Mouse (Mus musculus): ENCODE results near the gene Abcg4.
"Not testable (repeated sequence)": the region's sequence is repeated elsewhere in the genome, so short reads cannot be mapped to it uniquely, and the experiment has no call there.

The Abcg4 gene

DNA sequence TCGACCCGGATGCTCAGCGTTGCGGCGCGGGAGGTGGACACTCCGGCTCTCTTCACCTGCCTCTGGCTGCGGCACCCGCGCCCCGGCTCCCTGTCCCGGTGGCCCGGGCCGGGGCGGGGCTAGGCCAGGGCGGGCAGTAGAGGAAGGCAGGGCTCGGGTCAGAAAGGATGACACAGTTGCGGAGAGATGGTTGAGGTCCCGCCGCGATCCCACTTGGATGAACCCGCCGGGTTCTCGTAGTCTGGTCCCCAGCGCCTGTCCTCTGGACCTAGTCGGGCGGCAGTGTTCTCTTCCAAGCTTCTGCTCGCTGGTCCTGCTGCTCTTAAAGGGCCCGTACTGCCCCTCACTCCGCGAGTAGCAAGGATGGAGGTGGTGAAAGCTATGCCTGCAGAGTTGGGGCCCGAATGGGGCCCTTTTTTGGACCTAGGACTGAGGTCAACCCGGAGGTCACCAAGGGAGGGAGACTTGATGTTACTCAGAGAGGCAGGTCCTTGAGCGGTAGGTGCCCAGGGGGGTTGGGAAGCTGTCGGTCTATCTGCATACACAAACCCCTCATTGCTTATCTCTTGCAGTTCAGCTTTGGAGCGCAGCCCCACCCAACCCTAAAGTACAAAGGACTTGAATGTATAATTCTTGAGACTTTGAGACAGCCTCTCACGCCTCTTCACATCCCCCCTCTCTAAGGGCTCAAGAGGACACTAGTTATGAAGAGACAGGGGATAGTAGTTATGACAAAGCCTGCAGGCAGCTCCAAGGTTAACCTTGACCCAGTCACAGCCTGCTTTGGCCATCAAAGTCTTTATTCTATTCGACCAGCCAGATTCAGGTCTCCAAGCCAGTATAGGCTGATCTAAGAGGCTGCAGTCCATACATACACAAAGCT is at the start of gene Abcg4:
Gene Abcg4, minus strand, starts transcription at position 540 of the 883 bp plus-strand sequence.
- Histone ChIP-seq H3K9me3 (ENCODE audit: low read length) (no peaks in the 10 kb centered on the region), H3K4me3 (replicated peaks; ENCODE audit: low read length) (peak within 1 kb of the TSS; percentile 78), H3K4me1 (replicated peaks; ENCODE audit: low read depth, low read length) (peaks cover 27% of the 10 kb centered on the region), H3K36me3 (ENCODE audit: insufficient read depth, low read length) (peaks cover 27% of the 10 kb centered on the region), H3K27me3 (ENCODE audit: insufficient read depth, low read length) (peaks cover 49% of the 10 kb centered on the region)
- TF ChIP-seq NANOG (IDR thresholded peaks at IDR 0.05; ENCODE audit: borderline replicate concordance, low read length) = no peak
- no peak for TF ChIP-seq POU5F1 (IDR thresholded peaks at IDR 0.05; ENCODE audit: borderline replicate concordance, low read length)
- no peak for TF ChIP-seq CTCF (conservative IDR thresholded peaks at IDR 0.05; ENCODE audit: low read length)

DNA sequence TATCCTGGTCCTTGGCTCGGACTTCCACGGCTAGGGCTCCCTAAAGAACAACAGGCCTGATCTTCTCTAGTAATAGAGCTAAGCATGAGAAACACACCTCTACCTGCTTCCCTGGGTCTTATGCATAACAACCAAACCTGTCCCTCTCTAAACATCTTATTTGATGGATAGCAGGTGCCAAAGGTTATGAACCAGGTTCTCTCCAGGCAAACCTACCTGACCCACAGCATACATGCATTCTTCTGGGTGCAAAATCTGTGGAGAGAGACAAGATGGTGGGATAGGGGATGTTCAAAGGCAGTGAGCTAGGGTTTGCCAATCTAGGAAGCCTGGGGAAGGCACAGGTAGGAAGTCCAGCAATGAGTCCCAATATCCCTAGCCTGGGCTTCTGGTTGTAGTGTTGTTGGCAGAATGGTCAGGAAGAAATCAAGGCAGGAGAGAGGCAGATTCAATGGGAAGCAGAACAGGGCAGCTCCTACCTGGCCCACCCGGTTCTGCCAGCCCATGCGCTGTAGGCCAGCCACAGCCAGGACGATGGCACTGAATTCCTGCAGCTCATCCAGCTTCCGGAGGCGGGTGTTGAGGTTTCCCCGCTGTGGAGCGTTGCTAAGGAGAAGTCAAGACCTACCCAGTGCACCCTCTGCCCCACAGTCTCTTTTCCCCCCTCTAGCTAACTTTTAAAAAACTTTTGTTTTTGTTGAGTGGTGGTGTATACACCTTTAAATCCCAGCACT is 49.2 kb upstream of the Abcg4 start:
- Histone ChIP-seq H3K9me3 (ENCODE audit: low read length) (no peaks in the 10 kb centered on the region), H3K4me3 (replicated peaks; ENCODE audit: low read length) (peak overlapping the region; percentile 98), H3K4me1 (replicated peaks; ENCODE audit: low read depth, low read length) (peaks cover 55% of the 10 kb centered on the region), H3K27me3 (ENCODE audit: insufficient read depth, low read length) (no peaks in the 10 kb centered on the region), H3K36me3 (ENCODE audit: insufficient read depth, low read length) (peaks cover 69% of the 10 kb centered on the region)
- no peak for TF ChIP-seq NANOG (IDR thresholded peaks at IDR 0.05; ENCODE audit: borderline replicate concordance, low read length)
- no peak for TF ChIP-seq POU5F1 (IDR thresholded peaks at IDR 0.05; ENCODE audit: borderline replicate concordance, low read length)
- no peak for TF ChIP-seq CTCF (conservative IDR thresholded peaks at IDR 0.05; ENCODE audit: low read length)

DNA sequence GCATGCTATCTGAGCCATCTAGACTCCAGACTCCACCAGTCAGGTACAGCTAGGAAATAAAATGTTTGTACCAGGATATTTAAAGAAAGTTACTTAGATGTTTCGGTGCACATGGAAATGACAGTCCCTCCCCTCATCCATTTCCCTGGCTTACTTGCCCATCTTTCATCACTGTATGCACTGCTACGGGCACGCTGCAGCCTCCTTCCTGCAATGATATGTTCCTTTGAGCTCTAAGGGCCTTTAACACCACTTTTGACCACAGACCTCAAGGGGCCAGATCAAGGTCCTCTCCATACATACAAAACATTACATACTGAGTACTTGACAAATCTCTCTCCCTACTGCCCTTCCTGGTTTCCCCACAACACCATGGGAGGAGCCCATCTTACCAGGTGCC is 48.5 kb upstream of the Abcg4 start:
- Histone ChIP-seq H3K4me3 (replicated peaks; ENCODE audit: low read length) (peak overlapping the region; percentile 98), H3K27me3 (ENCODE audit: insufficient read depth, low read length) (no peaks in the 10 kb centered on the region), H3K36me3 (ENCODE audit: insufficient read depth, low read length) (peaks cover 66% of the 10 kb centered on the region), H3K9me3 (ENCODE audit: low read length) (no peaks in the 10 kb centered on the region), H3K4me1 (replicated peaks; ENCODE audit: low read depth, low read length) (peaks cover 54% of the 10 kb centered on the region)
- TF ChIP-seq CTCF (conservative IDR thresholded peaks at IDR 0.05; ENCODE audit: low read length) = no peak
- no peak for TF ChIP-seq POU5F1 (IDR thresholded peaks at IDR 0.05; ENCODE audit: borderline replicate concordance, low read length)
- TF ChIP-seq NANOG (IDR thresholded peaks at IDR 0.05; ENCODE audit: borderline replicate concordance, low read length) = no peak

DNA sequence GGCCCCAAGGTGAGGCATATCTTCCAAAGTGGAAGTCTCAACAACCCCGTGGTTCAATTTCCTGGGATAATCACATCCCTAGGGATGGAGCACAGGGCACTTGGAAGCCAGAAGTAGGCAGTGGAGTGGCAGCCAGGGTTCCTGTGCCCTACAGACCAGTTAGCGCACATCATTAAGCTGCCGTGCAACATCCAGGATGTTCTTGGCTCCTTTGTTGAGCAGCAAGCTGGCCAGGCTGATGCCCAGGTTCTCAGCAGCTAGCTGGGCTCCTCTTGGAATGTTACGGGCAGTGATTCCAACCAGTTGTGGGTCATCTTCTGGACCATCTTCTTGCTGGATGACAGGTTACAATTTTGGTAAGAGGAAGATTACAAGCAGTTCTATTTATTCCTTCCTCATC is 48.1 kb upstream of the Abcg4 start:
- Histone ChIP-seq H3K4me1 (replicated peaks; ENCODE audit: low read depth, low read length) (peaks cover 54% of the 10 kb centered on the region), H3K4me3 (replicated peaks; ENCODE audit: low read length) (peak overlapping the region; percentile 98), H3K36me3 (ENCODE audit: insufficient read depth, low read length) (peaks cover 66% of the 10 kb centered on the region)
- not testable (repeated sequence) for H3K9me3 ChIP-seq (ENCODE audit: low read length); H3K27me3 ChIP-seq (ENCODE audit: insufficient read depth, low read length)

DNA sequence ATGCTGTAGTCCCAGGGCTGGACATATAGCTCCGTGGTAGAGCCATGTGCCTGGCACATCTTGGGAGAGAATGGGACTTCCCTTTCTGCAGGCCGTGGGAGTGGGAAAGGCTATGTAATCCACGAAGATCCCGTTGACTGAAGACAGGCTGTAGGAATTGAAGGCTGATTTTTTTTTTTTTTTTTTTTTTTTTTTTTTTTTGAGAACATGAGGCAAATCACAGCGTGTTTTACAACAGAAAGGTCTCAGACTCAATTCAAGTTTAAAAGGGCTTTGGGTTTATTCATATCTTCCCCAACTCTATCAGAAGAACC is 47.6 kb upstream of the Abcg4 start:
- TF ChIP-seq POU5F1 (IDR thresholded peaks at IDR 0.05; ENCODE audit: borderline replicate concordance, low read length) = no peak

DNA sequence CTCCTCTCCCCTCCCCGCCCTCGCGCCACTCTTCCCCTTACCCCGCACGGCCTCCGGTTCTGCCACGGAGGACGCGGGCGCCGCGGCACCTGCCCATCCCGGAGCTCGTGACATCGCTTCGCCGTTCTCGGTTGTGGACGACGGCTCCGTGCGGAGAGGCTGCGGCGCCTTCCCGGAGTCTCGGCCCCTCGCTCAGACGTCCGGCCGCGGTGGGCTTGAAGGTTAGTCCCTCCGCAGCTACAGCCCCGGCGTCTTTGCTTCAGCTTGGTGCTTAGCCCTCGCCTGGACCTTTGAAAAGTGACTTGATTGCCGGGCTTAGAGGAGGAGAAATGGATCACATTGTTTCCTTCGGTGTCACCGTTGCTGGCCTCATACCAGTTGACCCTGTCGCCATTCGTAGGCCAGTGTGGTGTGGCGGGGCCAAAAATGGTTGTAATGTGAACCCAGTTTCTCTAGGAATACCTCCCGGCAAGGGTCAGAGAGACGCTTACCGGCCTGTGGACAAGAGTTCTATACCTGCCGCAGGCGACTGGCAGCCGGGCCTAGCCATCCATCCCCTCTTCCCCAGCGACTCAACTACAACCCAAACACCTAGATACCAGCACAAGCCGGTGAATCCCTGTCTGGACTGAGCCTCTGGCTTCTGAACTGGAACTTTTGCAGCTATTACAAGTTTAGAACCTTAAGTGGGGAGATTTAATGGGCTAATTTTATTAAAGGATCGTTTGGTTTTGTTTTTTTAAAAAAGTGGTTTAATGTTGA is 47.1 kb upstream of the Abcg4 start:
- H3K4me1 ChIP-seq (replicated peaks; ENCODE audit: low read depth, low read length) = peaks cover 54% of the 10 kb centered on the region
- peak overlapping the region; percentile 98 for H3K4me3 ChIP-seq (replicated peaks; ENCODE audit: low read length)
- H3K9me3 ChIP-seq (ENCODE audit: low read length) = no peaks in the 10 kb centered on the region
- peaks cover 65% of the 10 kb centered on the region for H3K36me3 ChIP-seq (ENCODE audit: insufficient read depth, low read length)
- H3K27me3 ChIP-seq (ENCODE audit: insufficient read depth, low read length) = no peaks in the 10 kb centered on the region
- TF ChIP-seq POU5F1 (IDR thresholded peaks at IDR 0.05; ENCODE audit: borderline replicate concordance, low read length) = no peak
- TF ChIP-seq CTCF (conservative IDR thresholded peaks at IDR 0.05; ENCODE audit: low read length) = no peak
- TF ChIP-seq NANOG (IDR thresholded peaks at IDR 0.05; ENCODE audit: borderline replicate concordance, low read length) = no peak

More for the DNA sequence above, 47.6 kb upstream of the Abcg4 start:
- H3K36me3 ChIP-seq (ENCODE audit: insufficient read depth, low read length) = peaks cover 66% of the 10 kb centered on the region
- H3K9me3 ChIP-seq (ENCODE audit: low read length) = no peaks in the 10 kb centered on the region
- H3K4me3 ChIP-seq (replicated peaks; ENCODE audit: low read length) = peak overlapping the region; percentile 98
- H3K27me3 ChIP-seq (ENCODE audit: insufficient read depth, low read length) = no peaks in the 10 kb centered on the region
- peaks cover 54% of the 10 kb centered on the region for H3K4me1 ChIP-seq (replicated peaks; ENCODE audit: low read depth, low read length)

DNA sequence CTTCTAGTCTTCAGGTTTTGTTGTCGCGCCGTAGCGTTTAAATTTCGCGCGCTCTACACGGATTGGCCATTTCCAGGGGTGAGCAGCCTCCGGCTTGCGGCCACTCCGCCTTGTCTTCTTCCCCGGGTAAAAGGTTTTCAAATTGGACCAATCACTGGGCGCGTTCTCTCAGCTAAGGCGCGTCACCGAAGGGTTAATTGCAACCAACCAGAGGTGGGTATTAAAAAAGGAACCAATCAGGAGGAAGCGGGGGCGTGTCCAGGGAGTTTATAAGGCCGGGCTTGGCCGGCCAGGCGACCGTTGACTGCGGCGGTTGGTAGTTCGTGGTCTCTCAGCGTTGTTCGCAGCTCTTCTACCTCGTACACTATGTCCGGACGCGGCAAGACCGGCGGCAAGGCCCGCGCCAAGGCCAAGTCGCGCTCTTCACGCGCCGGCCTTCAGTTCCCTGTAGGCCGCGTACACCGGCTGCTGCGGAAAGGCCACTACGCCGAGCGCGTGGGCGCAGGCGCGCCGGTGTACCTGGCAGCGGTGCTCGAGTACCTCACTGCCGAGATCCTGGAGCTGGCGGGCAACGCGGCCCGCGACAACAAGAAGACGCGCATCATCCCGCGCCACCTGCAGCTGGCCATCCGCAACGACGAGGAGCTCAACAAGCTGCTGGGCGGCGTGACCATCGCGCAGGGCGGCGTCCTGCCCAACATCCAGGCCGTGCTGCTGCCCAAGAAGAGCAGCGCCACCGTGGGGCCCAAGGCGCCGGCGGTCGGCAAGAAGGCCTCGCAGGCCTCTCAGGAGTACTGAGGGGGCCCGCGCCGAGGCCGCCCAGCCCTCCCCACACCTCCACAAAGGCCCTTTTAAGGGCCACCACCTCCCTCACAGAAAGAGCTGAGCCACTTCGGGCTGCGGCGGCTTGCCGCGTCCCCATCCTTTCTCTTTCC is 46.2 kb upstream of the Abcg4 start, which contains the start of gene H2afx:
Gene H2afx, plus strand, starts transcription at position 299 of the 935 bp plus-strand sequence.
- Histone ChIP-seq H3K4me3 (replicated peaks; ENCODE audit: low read length) (peak within 1 kb of the TSS; percentile 98), H3K36me3 (ENCODE audit: insufficient read depth, low read length) (peaks cover 66% of the 10 kb centered on the region), H3K9me3 (ENCODE audit: low read length) (no peaks in the 10 kb centered on the region), H3K27me3 (ENCODE audit: insufficient read depth, low read length) (no peaks in the 10 kb centered on the region), H3K4me1 (replicated peaks; ENCODE audit: low read depth, low read length) (peaks cover 50% of the 10 kb centered on the region)
- TF ChIP-seq CTCF (conservative IDR thresholded peaks at IDR 0.05; ENCODE audit: low read length) (no peak), NANOG (IDR thresholded peaks at IDR 0.05; ENCODE audit: borderline replicate concordance, low read length) (no peak), POU5F1 (IDR thresholded peaks at IDR 0.05; ENCODE audit: borderline replicate concordance, low read length) (no peak)
